Mouse (Mus musculus) G1E (cell line): ENCODE measurements around the gene Nckap1. TPM values are rescaled to one million over a fixed set of nuclear protein-coding genes. Genes with fewer than 3 reads are reported as not detected.

Experiments used
- ATAC-seq: 2 replicates; pipeline ENCODE4 v1.8.0; 2016; ENCODE audit warnings: mild to moderate bottlenecking; ENCODE audit not compliant: insufficient number of reproducible peaks, poor library complexity, low FRiP score, severe bottlenecking; ENCODE audit errors: extremely low read depth
- DNase-seq: peaks from one replicate; pipeline ENCODE4 v3.0.0; 2012; ENCODE audit warnings: low spot score
- H3K27me3 ChIP-seq: 2 replicates; pipeline ENCODE4 v1.6.1; 2012; ENCODE audit warnings: mild to moderate bottlenecking, low read length, inconsistent platforms; ENCODE audit not compliant: insufficient read depth
- H3K36me3 ChIP-seq: replicated peaks from 2 replicates; pipeline ENCODE3; 2012; ENCODE audit warnings: mild to moderate bottlenecking, inconsistent platforms
- H3K4me1 ChIP-seq: 2 replicates; pipeline ENCODE4 v1.6.1; 2012; ENCODE audit warnings: low read depth, low read length, inconsistent platforms, mixed read lengths; ENCODE audit not compliant: insufficient read depth
- H3K4me3 ChIP-seq: 2 replicates; pipeline ENCODE4 v1.5.1; 2012; ENCODE audit warnings: low read depth, mild to moderate bottlenecking, inconsistent platforms, low read length, moderate library complexity, mixed read lengths
- H3K9me3 ChIP-seq: replicated peaks from 2 replicates; pipeline ENCODE4 v1.6.1; 2012; ENCODE audit warnings: inconsistent platforms
- CTCF ChIP-seq: IDR thresholded peaks from 2 replicates; pipeline ENCODE4 v1.5.1; 2012; ENCODE audit warnings: low read depth, low read length, inconsistent platforms, mixed read lengths
- GATA1 ChIP-seq: IDR thresholded peaks from 2 replicates; pipeline ENCODE4 v1.6.1; 2012; ENCODE audit warnings: borderline replicate concordance, low read length, inconsistent platforms, mixed read lengths
- GATA2 ChIP-seq: IDR thresholded peaks from 2 replicates; pipeline ENCODE4 v1.6.1; 2012; ENCODE audit warnings: low read depth, low read length, inconsistent platforms, borderline replicate concordance
- POLR2AphosphoS5 ChIP-seq: IDR thresholded peaks from 2 replicates; pipeline ENCODE4 v1.6.1; 2012; ENCODE audit warnings: low read depth, low read length, inconsistent platforms; ENCODE audit not compliant: insufficient replicate concordance
- TAL1 ChIP-seq: conservative IDR thresholded peaks from 2 replicates; pipeline ENCODE4 v1.6.1; 2012; ENCODE audit warnings: low read depth, low read length, inconsistent platforms, mixed read lengths
- polyA plus RNA-seq: library from polyadenylated mRNA; stranded (reverse); fragments of >175 nt; gene quantifications from 2 replicates; pipeline ENCODE4 v1.2.3, GENCODE M21; 2012
- total RNA-seq, 2 experiments: library from RNA; stranded (forward) in 1 of 2; stranded (reverse) in 1 of 2; fragments of 200-1000 nt in 1 of 2; fragments of >200 nt in 1 of 2; fragmentation: Nextera tagmentation in 1 of 2; gene quantifications; 2 replicates each; pipeline ENCODE4 v1.2.3; 2014 to 2017

Nckap1 gene
- 28.2 and 37.2 TPM in 2 replicates for total RNA-seq (2014; fragmentation: Nextera tagmentation)
- 62.6 and 64.9 TPM in 2 replicates for total RNA-seq (2017)
- 4.3 and 5.0 TPM in 2 replicates for polyA plus RNA-seq

DNA sequence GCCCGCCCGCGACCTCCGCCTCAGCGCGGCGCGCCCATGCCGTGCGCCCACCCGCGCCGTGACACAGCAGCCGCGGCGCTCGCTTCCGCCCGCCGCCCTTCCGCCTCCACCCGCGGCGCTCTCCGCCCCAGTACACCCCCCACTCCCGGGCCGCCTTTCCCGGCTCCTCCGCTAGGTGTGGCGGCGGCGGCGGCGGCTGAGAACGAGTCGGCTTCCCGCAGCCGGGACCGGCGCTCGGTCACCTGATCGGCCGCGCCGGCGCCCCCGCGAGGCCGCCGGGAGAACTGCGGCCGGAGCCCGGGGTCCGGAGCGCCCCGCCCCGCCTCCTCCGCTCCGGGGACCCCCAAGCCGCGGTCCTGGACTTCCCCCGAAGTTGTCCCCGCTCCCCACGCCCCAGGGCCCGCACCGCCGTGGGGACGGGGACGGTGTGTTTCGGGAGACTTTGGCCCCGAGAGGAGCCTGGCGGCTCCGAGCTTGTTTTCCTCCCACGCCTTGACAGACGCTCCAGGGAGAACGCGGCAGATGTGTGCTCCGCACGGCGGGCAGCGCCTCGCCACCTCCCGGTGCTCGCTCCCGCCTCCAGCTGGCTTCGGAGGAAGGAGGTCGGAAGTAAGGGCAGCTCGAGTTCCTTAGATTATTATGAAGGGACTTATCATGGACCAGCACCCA, at the start of gene Nckap1:
Nckap1 (minus strand) TSS at position 338 of the 669 bp plus-strand sequence.
- DNase-seq (peak; percentile 75), ATAC-seq (peak; percentile 73)
- TF ChIP-seq CTCF, result no peak; the same call in 1 of the 2 replicates
- no peak for TF ChIP-seq POLR2AphosphoS5
- no peak for TF ChIP-seq GATA1
- no peak for TF ChIP-seq TAL1
- no peak for TF ChIP-seq GATA2
- Histone ChIP-seq H3K27me3 (peaks cover 11% of the 10 kb centered on the region), H3K4me1 (peaks cover 23% of the 10 kb centered on the region), H3K4me3 (peak within 1 kb of the TSS; percentile 84), H3K36me3 (peaks cover under 1% of the 10 kb centered on the region), H3K9me3 (no peaks in the 10 kb centered on the region)

DNA sequence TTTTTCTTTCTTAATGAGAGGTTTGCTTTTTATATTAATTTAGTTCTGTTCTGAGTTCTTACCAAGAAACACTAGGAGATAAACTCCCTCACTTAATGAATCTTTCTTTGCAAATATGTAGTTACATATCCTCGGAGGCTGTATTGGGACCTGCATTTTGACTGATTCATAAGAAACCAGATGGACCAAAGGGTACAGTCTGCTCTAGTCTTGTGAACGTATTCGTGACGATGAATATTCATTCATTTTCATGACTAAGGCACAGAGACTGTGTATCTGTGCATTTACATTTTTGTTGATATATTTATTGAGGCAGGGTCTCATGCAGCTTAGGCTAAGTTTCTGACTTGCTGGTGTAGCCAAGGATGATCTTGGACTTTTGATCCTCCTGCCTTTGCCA, 43.3 kb upstream of the Nckap1 start:
- no peak for ATAC-seq
- no peak for DNase-seq
- Histone ChIP-seq H3K27me3 (no peaks in the 10 kb centered on the region), H3K36me3 (peaks cover 50% of the 10 kb centered on the region), H3K9me3 (no peaks in the 10 kb centered on the region), H3K4me1 (no peaks in the 10 kb centered on the region; the same call in 1 of the 2 replicates), H3K4me3 (no peak overlapping the region)
- TF ChIP-seq GATA2, result no peak
- no peak for TF ChIP-seq POLR2AphosphoS5
- TF ChIP-seq TAL1, result no peak
- no peak for TF ChIP-seq CTCF
- TF ChIP-seq GATA1, result no peak

DNA sequence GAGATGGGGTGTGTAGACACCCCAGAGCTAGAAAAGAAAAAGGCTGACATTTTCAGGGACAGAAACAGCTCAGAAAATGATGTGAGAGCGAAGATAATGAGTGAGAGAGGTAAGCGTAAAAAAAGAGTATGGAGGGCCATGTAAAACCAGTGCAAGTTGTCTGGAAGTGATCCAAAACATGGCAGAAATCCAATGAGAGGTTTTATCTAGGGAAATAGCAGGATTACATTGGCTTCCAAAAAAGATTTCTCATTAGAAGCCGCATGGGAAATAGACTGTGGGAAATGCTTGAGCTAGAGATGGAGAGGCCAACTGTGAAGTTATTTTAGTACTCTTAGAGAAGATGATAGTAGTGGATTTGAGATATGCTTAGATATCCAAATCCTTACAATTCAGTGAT, 40.7 kb upstream of the Nckap1 start:
- TF ChIP-seq POLR2AphosphoS5 (no peak), GATA2 (no peak), TAL1 (no peak), CTCF (no peak), GATA1 (no peak)
- Histone ChIP-seq H3K4me1 (peaks cover 13% of the 10 kb centered on the region), H3K36me3 (peaks cover 40% of the 10 kb centered on the region), H3K4me3 (no peak overlapping the region), H3K27me3 (no peaks in the 10 kb centered on the region), H3K9me3 (no peaks in the 10 kb centered on the region)
- ATAC-seq, result no peak
- no peak for DNase-seq

DNA sequence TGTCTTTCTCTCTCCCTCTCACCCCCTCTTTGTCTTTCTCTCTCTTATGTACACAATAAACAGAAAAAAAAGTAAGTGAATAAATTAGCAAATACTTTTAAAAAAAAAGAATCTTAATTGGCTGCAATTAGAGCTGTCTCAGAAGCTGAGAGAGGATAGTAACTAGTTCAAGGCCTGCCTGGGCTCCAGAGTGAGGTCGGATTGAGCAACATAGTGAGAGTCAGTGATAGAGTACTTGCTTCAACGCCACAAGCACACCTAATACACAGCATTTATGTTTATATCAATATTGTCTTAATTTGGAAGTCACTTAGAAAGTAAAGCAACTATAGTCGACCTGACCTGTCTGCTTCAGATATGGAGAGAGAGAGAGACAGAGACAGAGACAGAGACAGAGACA, 37.8 kb upstream of the Nckap1 start:
- no peak for TF ChIP-seq GATA2
- ATAC-seq, result no peak
- H3K4me3 ChIP-seq, result no peak overlapping the region
- H3K27me3 ChIP-seq, result no peaks in the 10 kb centered on the region
- DNase-seq, result no peak
- H3K36me3 ChIP-seq, result peaks cover 24% of the 10 kb centered on the region
- H3K9me3 ChIP-seq, result no peaks in the 10 kb centered on the region
- peaks cover 21% of the 10 kb centered on the region for H3K4me1 ChIP-seq

DNA sequence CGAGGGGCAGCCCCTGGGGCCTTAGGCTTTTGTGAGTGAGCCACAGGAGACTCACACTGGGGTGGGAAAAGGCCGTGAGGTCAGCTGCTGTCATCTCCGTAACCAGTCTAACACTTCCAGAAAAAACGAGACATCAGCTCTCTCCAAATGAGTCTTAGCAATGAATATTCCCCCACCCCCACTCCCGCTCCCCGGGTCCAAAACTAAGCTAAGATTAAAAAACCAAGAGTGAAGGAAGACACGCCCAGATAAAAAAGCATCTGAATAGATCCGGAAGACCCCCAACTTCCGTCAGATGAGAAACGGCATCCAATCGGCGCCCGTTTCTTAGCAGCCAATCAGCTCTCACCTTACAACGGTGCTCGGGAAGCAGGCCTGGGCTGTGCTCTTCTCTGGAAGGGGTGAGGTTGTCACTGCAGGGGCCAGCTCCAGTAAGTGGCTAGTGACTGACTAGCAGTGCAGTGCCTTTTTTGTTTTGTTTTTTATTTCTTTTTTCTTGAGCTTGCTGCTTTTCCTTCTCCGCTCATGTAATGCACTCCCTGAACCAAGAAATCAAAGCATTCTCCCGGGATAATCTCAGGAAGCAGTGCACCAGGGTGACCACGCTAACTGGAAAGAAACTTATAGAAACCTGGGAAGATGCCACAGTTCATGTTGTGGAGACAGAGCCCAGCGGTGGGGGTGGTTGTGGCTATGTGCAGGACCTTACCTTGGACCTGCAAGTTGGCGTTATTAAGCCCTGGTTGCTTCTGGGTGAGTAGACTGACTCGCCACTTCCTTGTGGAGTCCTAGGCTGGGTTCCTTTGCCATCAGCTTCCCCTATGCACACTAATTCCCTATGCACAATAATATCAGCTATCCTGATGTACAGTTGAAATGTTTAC, 35.9 kb upstream of the Nckap1 start, which contains the start of the genes Dusp19 and Nup35:
Dusp19 (plus strand) TSS at position 192 of the 884 bp plus-strand sequence.
Nup35 (plus strand) TSS at position 383 of the 884 bp plus-strand sequence.
- no peaks in the 10 kb centered on the region for H3K27me3 ChIP-seq
- no peak for TF ChIP-seq TAL1
- TF ChIP-seq GATA2, result no peak
- TF ChIP-seq POLR2AphosphoS5, result no peak

DNA sequence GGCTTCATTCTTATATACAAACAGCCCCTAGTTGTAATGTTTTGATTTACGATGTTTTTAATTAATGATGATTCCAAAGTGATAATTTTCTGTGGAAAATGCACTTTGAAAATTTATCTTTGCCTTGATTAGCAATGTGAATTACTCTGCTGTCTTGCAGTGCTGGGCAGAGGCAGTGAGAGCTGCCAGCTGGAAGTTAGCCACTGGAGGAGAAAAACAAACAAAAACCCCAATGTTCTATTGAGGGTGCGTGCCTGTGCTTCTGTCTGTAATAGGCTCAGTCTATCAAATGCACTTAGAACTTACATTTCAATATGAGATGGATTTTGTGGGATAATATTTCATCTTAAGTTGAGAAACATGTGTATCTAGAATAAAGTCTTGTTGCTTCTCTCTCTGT, 31.6 kb upstream of the Nckap1 start:
- H3K9me3 ChIP-seq, result no peaks in the 10 kb centered on the region
- H3K36me3 ChIP-seq, result no peaks in the 10 kb centered on the region
- ATAC-seq (no peak), DNase-seq (no peak)
- TF ChIP-seq TAL1 (no peak), POLR2AphosphoS5 (no peak)
- peaks cover 11% of the 10 kb centered on the region for H3K4me1 ChIP-seq
- H3K27me3 ChIP-seq, result no peaks in the 10 kb centered on the region; the same call in 1 of the 2 replicates
- no peak overlapping the region for H3K4me3 ChIP-seq

More for the DNA sequence above, 35.9 kb upstream of the Nckap1 start, which contains the start of the genes Dusp19 and Nup35:
- Histone ChIP-seq H3K9me3 (no peaks in the 10 kb centered on the region), H3K36me3 (peaks cover 10% of the 10 kb centered on the region), H3K4me1 (peaks cover 21% of the 10 kb centered on the region), H3K4me3 (peak within 1 kb of the TSS; percentile 73)
- ATAC-seq (peak; percentile 99), DNase-seq (peak; percentile 97)
